Mouse (Mus musculus): ENCODE results near the gene Dnal1. TPM values are rescaled to one million over a fixed set of nuclear protein-coding genes. Genes with fewer than 3 reads are reported as not detected.

Dnal1 gene
- polyA plus RNA-seq, 1 experiment from 2014 or later: 23.6 TPM

DNA sequence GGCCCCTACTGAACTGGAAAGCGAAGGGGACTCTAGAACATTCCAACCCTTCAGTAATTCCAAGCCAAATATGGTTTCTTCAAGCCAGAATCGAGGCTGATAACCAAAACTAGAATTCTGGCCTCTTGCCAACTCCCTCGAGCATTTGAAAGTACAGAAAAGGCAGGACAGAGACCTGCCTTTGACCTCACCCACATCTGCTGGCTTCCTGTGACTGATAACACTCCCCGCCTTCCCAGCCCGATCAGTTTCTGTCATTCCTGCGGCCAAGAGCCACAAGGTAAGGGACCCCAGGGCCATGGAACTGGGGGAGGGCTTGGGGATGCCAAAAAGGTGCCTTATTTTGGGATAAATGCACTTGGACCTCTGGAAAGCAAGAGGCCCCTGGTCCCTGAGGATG is 36.8 kb downstream of the Dnal1 start:
- CTCF ChIA-PET: no interaction called here
- in situ Hi-C loops (cut with MboI; ENCODE audit: low pct_unique_long_range_greater_than_20kb): no loop called here
- no peak for DNase-seq (ENCODE audit: low read depth, low spot score)
- POLR2A ChIA-PET: interaction anchor here (1.2 kb wide), 1 partner anchor 9 kb away, joined by 3 read pairs; no protein-coding TSS in a partner anchor
- H3K27me3 ChIP-seq: no peaks in the 10 kb centered on the region
- no peak for TF ChIP-seq CTCF (IDR thresholded peaks at IDR 0.05)
- ATAC-seq: no peak

- TF ChIP-seq CTCF (IDR thresholded peaks at IDR 0.05): no peak
- ATAC-seq (no peak), DNase-seq (ENCODE audit: low read depth, low spot score) (no peak)
- H3K27me3 ChIP-seq: no peaks in the 10 kb centered on the region
- CTCF ChIA-PET: no interaction called here
- POLR2A ChIA-PET: interaction anchor here (1.2 kb wide), 1 partner anchor 9 kb away, joined by 3 read pairs; no protein-coding TSS in a partner anchor
- in situ Hi-C loops (cut with MboI; ENCODE audit: low pct_unique_long_range_greater_than_20kb): no loop called here
These were observed 37.7 kb downstream of the Dnal1 start for GRCm38 (mm10) chr12:84151911-84152310.

GRCm38 (mm10) chr12:84152352-84153190 is 38.4 kb downstream of the Dnal1 start:
- CTCF ChIA-PET: no interaction called here
- TF ChIP-seq CTCF (IDR thresholded peaks at IDR 0.05): no peak

GRCm38 (mm10) chr12:84153414-84153813 is 39.2 kb downstream of the Dnal1 start:
- ATAC-seq (no peak), DNase-seq (ENCODE audit: low read depth, low spot score) (no peak)
- in situ Hi-C loops (cut with MboI; ENCODE audit: low pct_unique_long_range_greater_than_20kb): no loop called here
- ChIA-PET CTCF (no interaction called here), POLR2A (no interaction called here)
- no peak for TF ChIP-seq CTCF (IDR thresholded peaks at IDR 0.05)
- no peaks in the 10 kb centered on the region for H3K27me3 ChIP-seq

More at GRCm38 (mm10) chr12:84152352-84153190, 38.4 kb downstream of the Dnal1 start:
- no peaks in the 10 kb centered on the region for H3K27me3 ChIP-seq
- no peak for DNase-seq (ENCODE audit: low read depth, low spot score)
- in situ Hi-C loops (cut with MboI; ENCODE audit: low pct_unique_long_range_greater_than_20kb): no loop called here
- POLR2A ChIA-PET: no interaction called here
- ATAC-seq: no peak

DNA sequence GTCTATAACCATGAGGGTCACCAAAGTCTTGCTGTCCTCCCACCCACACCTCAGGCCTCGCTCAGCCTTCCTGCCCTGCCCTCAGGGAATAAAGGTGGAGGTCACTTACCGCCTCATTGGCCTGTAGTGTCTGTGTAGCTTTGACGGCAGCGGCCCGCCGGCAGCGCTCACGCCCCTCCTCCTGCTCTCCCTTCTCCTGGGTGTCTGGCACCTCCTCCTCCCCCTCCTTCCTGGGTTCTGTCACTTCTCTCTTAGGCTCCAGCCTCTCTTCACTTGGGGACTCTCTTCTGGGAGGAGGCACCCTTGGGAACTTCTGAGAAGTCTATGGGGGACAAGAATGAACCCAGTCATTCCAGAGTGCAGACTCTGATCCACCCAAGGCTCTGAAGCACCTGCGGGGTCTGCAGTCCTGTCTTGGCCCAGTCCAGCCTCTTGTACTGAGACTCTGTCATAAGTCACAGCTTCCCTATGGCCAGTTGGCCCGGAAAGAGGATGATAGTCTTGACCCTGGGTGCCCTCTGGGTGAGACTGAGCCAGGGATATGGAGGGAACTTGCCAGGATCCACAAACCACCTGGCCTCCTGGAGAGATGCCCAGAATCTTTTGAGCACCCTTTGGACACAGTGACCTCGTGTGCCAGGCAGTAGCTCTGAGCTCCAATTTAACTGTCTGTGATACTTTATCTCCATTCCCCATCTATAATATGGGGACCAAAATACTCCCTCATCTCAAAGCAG is 40.8 kb downstream of the Dnal1 start:
- ATAC-seq (no peak), DNase-seq (ENCODE audit: low read depth, low spot score) (no peak)
- ChIA-PET CTCF (no interaction called here), POLR2A (interaction anchor here (0.7 kb wide), 1 partner anchor 571 kb away, joined by 5 read pairs; no protein-coding TSS in a partner anchor)
- in situ Hi-C loops (cut with MboI; ENCODE audit: low pct_unique_long_range_greater_than_20kb): no loop called here
- no peaks in the 10 kb centered on the region for H3K27me3 ChIP-seq
- TF ChIP-seq CTCF (IDR thresholded peaks at IDR 0.05): no peak

- DNase-seq (ENCODE audit: low read depth, low spot score) (no peak), ATAC-seq (no peak)
- H3K27me3 ChIP-seq: no peaks in the 10 kb centered on the region
- ChIA-PET POLR2A (interaction anchor here (0.7 kb wide), 1 partner anchor 570 kb away, joined by 5 read pairs; no protein-coding TSS in a partner anchor), CTCF (no interaction called here)
- in situ Hi-C loops (cut with MboI; ENCODE audit: low pct_unique_long_range_greater_than_20kb): no loop called here
- TF ChIP-seq CTCF (IDR thresholded peaks at IDR 0.05): no peak
These were observed 41.3 kb downstream of the Dnal1 start for GRCm38 (mm10) chr12:84155523-84155871.

- TF ChIP-seq CTCF (IDR thresholded peaks at IDR 0.05): no peak
- DNase-seq (ENCODE audit: low read depth, low spot score): no peak
- POLR2A ChIA-PET: no interaction called here
- H3K27me3 ChIP-seq: no peaks in the 10 kb centered on the region
- CTCF ChIA-PET: no interaction called here
- ATAC-seq: no peak
- in situ Hi-C loops (cut with MboI; ENCODE audit: low pct_unique_long_range_greater_than_20kb): no loop called here
These were observed 42.0 kb downstream of the Dnal1 start for GRCm38 (mm10) chr12:84156210-84156609.

DNA sequence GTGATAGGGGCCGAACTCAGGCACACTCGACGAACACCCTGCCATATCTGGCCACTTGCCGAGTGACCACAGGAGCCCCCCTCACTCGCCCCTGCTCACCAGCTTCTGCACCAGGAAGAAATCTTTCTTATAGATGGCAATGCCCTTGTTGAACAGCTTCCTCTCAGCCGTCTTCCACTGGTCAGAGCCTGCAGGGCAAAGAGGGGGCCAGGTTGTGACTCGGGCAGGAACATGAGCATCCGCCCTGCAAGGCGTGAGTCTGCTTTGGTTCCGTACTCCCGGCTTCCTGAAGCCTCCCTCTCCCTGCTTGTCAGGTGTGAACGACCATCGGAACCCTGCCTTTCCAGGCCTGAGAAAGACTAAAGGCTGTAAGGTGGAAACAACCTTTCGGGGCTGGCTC is 44.0 kb downstream of the Dnal1 start:
- TF ChIP-seq CTCF (IDR thresholded peaks at IDR 0.05): no peak
- no peak for DNase-seq (ENCODE audit: low read depth, low spot score)
- POLR2A ChIA-PET: no interaction called here
- in situ Hi-C loops (cut with MboI; ENCODE audit: low pct_unique_long_range_greater_than_20kb): no loop called here
- ATAC-seq: no peak
- CTCF ChIA-PET: interaction anchor here (0.9 kb wide), 1 partner anchor 10 kb away, joined by 3 read pairs; the partner anchor contains the start of gene Pnma1
- no peaks in the 10 kb centered on the region for H3K27me3 ChIP-seq

GRCm38 (mm10) chr12:84160491-84160890 is 46.3 kb downstream of the Dnal1 start:
- in situ Hi-C loops (cut with MboI; ENCODE audit: low pct_unique_long_range_greater_than_20kb): no loop called here
- DNase-seq (ENCODE audit: low read depth, low spot score) (no peak), ATAC-seq (no peak)
- CTCF ChIA-PET: interaction anchor here (1.2 to 1.4 kb wide), 2 partner anchors 82 to 86 kb away, joined by 3 to 4 read pairs; no protein-coding TSS in a partner anchor
- H3K27me3 ChIP-seq: no peaks in the 10 kb centered on the region
- POLR2A ChIA-PET: interaction anchor here (1.2 kb wide), 3 partner anchors 9 to 194 kb away, joined by 3 read pairs; no protein-coding TSS in a partner anchor
- TF ChIP-seq CTCF (IDR thresholded peaks at IDR 0.05): no peak

DNA sequence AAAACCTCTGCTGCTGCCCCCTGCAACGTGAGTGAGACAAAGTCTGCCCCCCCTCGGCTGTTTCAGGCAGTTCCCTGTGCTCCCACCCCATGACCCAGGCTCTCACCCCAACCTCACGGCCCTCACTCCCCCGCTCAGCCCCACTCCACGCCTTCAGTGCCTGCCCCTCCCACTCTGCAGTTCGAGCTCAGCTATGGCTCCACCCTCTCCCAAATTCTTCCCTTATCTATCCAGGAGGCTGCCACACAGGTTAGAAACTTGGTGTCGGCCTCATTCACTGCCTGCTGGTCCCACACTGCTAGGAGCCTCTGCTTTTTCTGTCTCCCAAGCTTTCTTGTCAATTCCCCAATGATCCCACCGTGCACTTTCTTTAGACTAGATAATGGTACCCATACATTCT is 47.0 kb downstream of the Dnal1 start:
- no peak for TF ChIP-seq CTCF (IDR thresholded peaks at IDR 0.05)
- ATAC-seq: no peak
- in situ Hi-C loops (cut with MboI; ENCODE audit: low pct_unique_long_range_greater_than_20kb): no loop called here
- POLR2A ChIA-PET: interaction anchor here (1.2 kb wide), 2 partner anchors 10 to 29 kb away, joined by 3 read pairs; no protein-coding TSS in a partner anchor
- CTCF ChIA-PET: interaction anchor here (1.2 to 1.5 kb wide), 3 partner anchors 27 to 85 kb away, joined by 3 to 5 read pairs (median 4); no protein-coding TSS in a partner anchor
- no peaks in the 10 kb centered on the region for H3K27me3 ChIP-seq
- DNase-seq (ENCODE audit: low read depth, low spot score): no peak
